Mouse (Mus musculus): ENCODE data around the gene Gm21294. TPM values are rescaled to one million over a fixed set of nuclear protein-coding genes. Genes with fewer than 3 reads are reported as not detected.

The Gm21294 gene
- not detected in 2 replicates for polyA plus RNA-seq (2021; fragmentation: Nextera tagmentation)
- long read RNA-seq, experiment 1, result 0 reads
- long read RNA-seq, experiment 2, result 0 reads

GRCm38 (mm10) chrY:89052506-89052905, at the start of gene Gm21294:
Gm21294 (plus strand) TSS chrY:89052806.

Measured in left cerebral cortex, adult 6 months (tissue).